Mouse (Mus musculus) gastrocnemius, postnatal 4 days (tissue): ENCODE data around the gene Urah. TPM values are rescaled to one million over a fixed set of nuclear protein-coding genes. Genes with fewer than 3 reads are reported as not detected.

ENCODE experiments used
- DNase-seq, 2 experiments: peaks; one replicate each; pipeline ENCODE4 v3.0.0; 2021 to 2022; ENCODE audit warnings: low spot score in 2 of 2, mixed read lengths in 2 of 2
- total RNA-seq, 2 experiments: library from RNA; stranded (reverse); gene quantifications; 2 replicates each; pipeline ENCODE4 v1.2.3; 2021

Gene Urah
- total RNA-seq, 2 experiments from 2014 or later: 0.44 TPM; not detected in 1

DNA sequence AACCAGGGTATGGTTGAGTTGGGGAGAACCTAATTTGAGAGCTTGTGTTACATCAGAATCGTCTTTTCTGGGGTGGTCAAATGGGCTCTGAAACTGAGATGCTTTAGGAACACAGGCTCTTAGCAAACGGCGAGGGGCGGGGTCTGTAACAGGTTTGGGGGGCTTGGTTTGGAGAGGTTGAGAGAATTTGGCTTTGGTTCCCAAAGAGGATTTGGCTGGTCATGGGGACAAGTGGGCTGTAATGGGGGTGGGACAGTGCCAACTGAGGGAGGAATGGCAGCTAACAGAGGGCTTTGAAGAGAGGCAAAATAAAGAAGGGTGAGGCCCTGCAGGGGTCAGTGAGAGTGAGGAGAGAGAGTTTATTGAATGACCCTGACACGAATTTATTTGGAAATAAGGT, 4.7 kb downstream of the Urah start:
- DNase-seq: no peak

DNA sequence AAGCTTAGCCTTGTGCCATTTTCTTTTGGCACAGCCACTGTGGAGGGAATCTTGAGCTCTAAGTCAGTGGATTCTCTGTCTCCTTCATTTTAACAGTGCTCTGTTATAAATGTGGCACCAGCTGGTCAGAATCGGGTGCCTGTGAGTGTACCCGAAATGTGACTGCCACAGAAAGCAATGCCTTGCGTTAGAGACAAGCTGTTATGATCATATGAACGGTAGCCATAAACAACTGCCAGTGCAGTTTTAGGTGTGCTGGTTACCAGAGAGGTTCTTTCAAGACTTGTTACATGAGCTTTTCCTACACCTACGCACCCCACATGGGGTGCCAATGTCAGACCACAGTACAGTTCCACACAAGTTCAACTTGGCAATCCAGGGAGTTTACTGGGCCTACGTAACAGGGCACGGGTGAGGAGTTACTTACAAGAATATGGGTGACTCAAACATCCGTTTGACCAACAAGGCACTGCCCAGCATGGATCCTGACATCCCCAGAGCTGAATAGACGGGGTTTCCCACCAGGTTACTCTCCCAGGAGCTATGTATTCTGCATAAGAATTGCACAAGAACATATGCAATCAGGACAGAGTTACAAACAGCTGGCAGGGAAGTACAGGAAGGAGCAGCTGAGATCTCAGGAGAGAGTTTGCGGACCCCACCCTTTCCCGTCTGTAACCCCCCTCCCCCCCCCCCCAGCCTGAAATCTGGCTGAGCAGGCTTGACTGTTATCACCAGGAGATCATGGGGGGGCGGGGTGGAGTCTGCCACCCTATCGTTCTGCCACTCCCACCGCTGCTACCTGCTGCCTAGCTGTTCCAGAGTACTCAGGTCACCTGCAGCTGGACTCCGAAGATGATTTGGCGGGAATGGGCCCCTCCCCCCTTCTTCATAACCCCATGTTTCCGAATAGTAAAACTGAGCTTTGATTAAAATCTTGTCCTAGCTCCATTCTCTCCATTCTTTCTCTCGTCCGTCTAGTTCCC, 6.2 kb downstream of the Urah start:
- no peak for DNase-seq

DNA sequence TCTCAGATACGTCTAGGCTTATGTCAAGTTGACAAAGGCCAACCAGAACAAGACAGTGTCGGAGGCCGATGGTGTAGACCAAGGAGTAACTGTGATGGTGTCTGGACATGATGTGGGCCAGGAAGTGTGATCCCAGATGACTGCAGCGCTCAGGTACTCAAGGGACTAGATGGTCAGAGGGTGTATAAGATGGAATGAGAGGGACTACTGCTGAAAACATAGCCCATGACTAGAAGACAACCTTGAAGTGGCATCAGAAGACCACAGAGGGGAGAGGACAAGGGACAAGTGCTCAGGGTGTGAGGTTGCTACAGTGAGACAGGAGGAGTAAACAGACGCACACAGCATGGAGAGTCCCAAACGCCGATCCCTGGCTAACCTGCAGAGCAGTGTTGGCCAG, 9.0 kb downstream of the Urah start:
- DNase-seq: no peak

- DNase-seq: peak; percentile 80 to 93
Observed at GRCm38 (mm10) chr7:140844905-140845665, 10.3 kb downstream of the Urah start, which contains the start of gene Scgb1c1. Gene Scgb1c1 (plus strand): TSS chr7:140845547.

DNA sequence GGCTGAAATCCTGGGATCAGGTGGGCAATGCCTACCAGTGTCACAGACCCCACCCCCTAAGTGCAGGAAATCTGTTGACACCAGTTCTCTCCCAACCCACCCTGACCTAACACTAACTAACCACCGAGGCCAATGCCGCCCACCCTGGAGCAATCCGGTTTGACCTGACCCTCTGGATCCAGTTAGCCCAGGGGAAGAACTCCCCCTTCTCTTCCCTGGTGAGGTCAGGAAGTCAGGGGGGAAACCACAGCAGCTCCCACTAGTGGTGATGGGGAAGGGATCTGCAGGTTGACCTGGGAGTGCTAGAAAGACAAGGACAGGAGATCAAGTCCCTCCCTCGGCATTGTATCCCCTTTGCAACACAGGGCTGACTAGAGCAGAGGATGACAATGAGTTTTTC, 10.9 kb downstream of the Urah start:
- DNase-seq: no peak

- no peak for DNase-seq
Observed at GRCm38 (mm10) chr7:140846676-140847075, 11.9 kb downstream of the Urah start.

DNA sequence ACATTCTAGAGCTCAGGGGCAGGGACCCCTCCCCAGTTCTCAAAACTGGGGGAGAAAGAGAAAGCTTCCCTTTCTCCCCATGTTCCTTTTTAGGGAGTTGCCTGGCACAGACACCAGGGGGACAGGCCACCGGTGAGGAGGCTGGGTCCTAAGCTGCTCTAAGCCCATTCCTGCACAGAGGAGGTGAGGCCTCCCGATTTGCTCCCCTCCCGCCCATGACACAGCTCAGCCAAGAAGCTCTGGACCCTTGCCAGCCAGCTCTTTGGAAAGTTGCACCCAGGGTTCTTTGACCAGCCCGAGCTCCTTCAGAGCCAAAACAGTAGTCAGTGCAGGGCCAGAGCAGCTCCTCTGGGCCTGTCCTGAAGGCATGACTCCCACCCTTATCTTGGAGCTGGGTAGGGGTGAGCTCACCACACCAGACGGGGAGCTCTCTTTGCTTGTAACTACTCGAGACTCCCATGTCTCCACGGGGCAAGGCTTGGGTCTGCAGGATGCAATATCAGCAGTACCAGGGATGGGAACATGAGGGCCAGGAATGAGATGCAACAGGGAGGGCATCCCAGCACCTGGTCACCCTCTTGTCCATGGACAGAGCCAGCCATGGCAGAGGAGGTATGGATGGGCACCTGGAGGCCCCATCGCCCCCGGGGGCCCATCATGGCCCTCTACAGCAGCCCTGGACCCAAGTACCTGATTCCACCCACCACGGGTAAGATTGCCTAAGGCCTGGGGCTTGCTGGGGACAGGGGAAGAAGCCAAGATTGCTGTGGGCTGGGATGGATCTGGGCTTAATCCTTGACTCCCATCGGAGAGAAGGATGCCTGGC, 13.2 kb downstream of the Urah start, which contains the start of gene Odf3:
TSS of gene Odf3 (plus strand) at position 51 of the 826 bp plus-strand sequence.
- no peak for DNase-seq

DNA sequence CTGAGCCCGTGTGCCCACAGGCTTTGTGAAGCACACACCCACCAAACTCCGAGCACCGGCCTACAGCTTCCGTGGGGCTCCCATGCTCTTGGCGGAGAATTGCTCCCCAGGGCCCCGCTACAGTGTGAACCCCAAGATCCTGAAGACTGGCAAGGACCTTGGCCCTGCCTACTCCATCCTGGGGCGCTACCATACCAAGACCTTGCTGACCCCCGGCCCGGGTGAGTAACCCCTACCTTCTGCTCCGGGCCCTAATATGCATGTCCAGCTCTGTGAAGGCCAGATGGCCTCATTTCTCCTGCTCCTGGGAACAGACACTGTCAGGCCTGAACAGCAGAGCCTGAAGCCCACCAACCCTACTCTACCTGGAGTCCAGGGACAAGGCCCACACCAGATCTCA, 13.8 kb downstream of the Urah start:
- no peak for DNase-seq

DNA sequence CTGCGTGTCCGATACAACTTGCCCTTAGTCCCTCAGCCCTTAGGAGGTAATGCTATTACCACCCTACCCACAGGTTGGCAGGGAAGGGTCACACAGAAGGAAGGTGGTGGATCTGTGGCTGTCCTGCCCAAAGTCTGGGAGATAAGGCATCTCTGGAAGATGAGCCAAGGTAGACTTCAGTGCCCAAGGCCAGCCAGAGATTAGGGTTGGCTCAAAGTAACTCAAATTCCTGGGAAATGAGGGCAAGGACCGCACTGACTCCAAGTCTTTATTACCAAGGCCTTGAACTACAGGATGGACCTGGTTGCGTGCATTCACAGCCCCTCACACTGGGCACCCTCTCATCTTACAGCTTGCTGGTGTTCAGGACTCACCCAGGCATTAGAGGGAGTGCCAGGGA, 17.1 kb downstream of the Urah start:
- no peak for DNase-seq

DNA sequence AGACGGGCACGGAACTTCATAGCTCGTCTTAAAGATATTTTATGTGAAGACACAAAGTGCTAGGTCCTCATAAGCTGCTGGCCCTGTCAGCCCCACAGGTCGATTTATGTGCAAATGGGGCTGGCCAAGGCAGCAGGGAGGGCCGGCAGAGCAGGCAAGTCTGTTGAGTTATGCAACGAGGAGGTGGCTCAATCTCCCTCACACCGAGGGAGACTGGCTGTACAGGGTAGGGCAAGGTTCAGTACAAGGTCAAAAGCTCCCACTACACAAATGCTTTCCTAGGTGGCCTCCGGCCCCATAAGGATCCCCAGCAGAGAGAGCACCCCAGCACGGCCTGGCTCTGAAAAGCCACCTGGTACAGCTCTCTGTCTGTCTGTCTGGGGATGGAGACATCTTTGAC, 18.6 kb downstream of the Urah start:
- DNase-seq: no peak

DNA sequence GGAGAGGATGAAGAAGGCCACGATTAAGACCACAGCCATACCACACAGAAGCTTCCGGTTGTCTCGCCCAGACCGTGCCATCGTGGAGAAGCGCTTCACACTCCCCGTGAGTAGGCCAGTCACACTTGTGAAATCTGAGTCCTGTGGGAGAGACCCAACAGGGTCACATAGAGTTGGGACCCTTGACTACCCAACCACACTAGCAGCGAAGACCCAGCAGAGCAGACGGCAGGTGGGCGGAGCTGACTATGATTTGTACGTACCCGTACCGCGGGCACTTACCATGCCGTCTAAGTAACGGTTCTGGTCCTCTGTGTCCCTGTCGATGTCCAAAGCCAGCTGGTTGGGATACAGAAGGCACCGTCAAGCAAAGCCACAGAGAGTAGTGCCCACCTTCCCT, 19.7 kb downstream of the Urah start:
- DNase-seq: no peak

- no peak for DNase-seq
Observed at GRCm38 (mm10) chr7:140855181-140855580, 20.4 kb downstream of the Urah start.

DNA sequence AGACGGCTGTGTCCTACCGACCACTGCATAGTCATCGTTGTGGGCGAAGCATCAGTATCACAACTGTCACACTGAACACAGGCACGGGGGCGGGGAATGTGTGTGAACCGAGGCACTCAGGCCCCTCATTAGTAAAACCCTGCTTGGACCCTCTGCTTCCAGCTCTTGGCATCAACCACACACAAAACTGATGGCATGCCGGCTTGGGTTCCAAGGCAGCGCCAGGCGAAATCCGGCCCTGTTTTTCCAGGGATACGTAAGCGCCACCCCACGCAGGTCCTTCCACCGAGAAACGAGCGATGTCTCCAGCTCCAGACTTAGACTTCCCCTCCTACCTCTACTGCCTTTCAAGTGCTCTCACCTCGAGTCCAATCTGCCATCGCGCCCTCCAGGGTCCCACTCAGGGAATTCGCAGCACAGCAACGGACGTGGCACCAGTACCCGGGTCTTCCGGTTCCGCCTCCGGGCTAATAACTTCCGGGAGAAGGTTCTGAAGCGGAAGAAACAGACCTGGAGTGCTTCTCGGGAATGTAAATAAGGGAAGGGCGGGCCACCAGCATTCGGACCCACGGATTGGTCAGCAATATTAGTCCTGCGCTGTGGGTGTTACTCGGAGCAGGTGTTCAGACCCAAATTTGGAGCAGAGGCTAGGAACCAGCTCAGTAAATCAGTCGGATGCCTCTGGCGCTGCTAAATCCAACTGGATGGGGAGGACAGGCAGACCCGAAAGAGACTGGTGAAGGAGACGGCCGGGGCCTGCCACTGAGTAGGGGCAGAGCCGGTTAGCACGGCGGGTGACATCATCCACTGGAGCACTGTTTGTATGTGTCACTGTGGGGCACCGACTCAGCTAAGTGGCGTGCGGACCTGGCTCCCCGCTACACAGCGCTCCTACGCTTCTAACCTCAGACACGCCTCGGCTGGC, 21.3 kb downstream of the Urah start, which contains the start of gene Gm45785:
TSS of gene Gm45785 (minus strand) at position 472 of the 925 bp plus-strand sequence.
- DNase-seq: peak; percentile 59 to 83

GRCm38 (mm10) chr7:140856785-140857549, 22.1 kb downstream of the Urah start, which contains the start of gene Ric8a:
Gene Ric8a (plus strand): TSS chr7:140856957.
- DNase-seq: peak; percentile 80 to 91

DNA sequence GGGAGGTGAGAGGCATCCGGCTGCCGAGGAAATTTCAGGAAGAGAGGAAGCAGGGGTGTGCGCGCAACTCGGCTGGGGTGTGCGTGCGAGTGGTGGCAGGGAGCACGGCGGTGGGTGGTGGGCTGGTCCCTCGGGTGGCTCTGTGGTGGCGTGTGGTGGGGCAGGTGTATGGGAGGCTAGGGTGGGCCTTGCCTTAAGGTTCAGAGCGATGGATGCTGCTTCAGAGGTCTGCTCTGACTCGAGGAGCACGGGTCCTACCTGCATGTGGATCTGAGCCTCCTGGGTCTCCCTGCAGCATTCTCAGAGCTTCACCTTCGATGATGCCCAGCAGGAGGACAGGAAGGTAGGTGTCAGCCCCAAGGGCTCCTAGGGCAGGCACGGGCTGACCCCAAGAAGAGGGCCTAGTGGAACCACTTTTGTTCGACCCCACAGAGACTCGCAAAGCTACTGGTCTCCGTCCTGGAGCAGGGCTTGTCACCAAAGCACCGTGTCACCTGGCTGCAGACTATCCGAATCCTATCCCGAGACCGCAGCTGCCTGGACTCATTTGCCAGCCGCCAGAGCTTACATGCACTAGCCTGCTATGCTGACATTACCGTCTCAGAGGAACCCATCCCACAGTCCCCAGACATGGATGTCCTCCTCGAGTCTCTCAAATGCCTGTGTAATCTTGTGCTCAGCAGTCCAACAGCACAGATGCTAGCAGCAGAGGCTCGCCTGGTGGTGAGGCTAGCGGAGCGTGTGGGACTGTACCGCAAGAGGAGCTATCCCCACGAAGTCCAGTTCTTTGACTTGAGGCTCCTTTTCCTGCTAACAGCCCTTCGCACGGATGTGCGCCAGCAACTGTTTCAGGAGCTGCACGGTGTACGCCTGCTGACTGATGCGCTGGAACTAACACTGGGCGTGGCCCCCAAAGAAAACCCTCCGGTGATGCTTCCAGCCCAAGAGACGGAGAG, 23.0 kb downstream of the Urah start, which contains the start of gene Bet1l:
TSS of gene Bet1l (minus strand) at position 28 of the 956 bp plus-strand sequence.
- DNase-seq: no peak

DNA sequence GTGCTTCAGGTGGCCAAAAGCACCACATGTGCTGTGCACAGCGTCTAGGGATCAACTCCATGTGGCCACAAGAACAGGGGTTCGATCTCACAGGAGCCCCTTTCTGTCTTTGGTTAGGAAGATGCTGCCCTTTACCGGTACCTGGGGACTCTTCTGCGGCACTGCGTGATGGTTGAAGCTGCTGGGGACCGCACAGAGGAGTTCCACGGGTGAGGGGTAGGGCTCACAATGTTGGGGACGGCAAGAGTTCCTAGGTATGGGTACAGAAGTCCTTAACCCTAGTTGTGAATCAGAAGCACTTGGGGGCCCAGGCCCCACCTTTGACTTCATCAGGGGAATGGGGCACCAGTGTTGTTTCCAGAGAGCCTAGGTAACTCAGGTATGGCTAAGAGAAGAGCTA, 23.9 kb downstream of the Urah start:
- DNase-seq: no peak

GRCm38 (mm10) chr7:140859997-140860396, 25.2 kb downstream of the Urah start:
- no peak for DNase-seq

GRCm38 (mm10) chr7:140860728-140861127, 25.9 kb downstream of the Urah start:
- no peak for DNase-seq
